Mouse (Mus musculus) T-helper 2 cell (primary cell): ENCODE measurements around the gene Trim2.

Source experiments
- in situ Hi-C: fragments of 300-600 bp; cut with MboI, MseI; formaldehyde crosslinking; loops from one replicate; pipeline ENCODE4 v1.15.1; 2025; ENCODE audit warnings: high pct_unique_total_duplicates

The Trim2 gene

DNA sequence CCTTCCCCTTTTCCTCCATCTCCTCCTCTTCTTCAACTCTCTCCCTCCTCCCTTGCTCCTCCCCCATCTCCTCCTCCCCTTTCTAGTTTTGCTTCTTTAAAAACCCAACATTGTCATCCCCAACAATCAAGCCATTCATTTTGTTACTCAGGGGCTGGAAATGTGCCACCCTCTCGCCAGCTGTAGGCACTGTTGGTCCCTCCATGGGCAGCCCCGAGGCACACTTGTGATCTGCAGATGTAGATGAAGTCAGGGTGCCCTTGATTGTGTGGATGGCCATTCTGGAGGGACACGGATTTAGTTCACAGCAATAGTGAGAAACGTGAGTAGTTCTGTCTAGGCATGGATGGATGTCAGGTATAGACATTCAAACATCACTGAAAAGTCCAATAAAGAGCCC is 17.7 kb downstream of the Trim2 start:
- in situ Hi-C loops = no loop called here

DNA sequence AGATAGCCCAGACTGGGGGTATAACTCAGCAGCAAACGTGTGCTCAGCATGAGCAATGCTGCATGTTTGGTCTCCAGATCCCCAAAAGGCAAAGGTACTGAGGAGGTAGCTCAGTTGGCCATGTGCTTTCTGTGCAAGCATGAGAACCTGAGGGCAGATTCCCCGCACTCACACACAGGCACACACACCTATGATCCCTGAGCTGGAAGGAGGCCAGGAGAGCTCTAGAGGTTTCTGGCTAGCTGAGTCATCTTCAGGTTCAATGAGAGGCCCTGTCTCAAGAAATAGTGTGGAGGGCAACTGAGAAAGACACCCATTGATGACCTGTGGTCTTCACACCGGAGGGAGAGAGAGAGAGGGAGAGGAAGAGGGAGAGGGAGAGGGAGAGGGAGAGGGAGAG is 19.4 kb downstream of the Trim2 start:
- in situ Hi-C loops = no loop called here

DNA sequence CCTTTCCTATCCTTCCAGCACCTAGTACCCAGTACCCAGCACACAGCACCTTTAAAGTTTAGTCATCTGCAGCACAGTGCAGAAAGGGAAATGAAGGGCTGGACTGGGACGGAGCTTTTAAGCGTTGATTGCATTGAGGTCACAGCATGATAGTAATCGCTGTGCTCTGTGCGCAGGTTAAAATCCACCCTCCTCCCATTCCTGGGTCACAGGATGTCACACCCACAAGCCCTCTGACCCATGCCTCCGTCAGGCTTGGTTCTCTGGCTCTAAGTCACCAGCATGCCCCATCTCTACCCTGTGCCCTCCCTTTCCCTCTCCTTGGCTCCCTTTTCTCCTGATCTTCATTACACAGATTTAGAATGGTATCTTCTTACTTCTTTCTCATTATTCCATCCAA is 20.4 kb downstream of the Trim2 start:
- in situ Hi-C loops = no loop called here

- in situ Hi-C loops = no loop called here
Observed at GRCm38 (mm10) chr3:84284796-84285195, 21.9 kb downstream of the Trim2 start.

DNA sequence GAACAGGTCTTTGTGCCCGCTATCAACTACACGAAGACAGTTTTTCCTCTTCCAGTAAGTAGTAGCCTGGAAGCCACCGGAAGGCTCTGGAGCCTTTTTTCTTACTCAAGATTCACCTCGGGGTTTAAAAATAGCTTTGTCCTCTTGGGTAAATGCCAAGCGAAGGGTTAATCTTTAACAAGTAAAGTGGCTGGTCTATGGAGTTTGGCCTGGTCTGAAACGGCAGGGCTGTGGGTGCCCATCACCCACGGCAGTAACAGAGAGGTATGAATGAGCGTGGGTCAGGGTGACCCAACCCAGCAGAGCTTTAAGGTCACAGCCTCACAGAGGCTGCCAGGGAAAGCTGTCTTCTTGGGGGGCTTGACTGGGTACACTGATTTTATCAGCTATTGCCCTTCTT is 23.2 kb downstream of the Trim2 start:
- in situ Hi-C loops = no loop called here

GRCm38 (mm10) chr3:84281936-84282371 is 24.7 kb downstream of the Trim2 start:
- in situ Hi-C loops = no loop called here

GRCm38 (mm10) chr3:84278809-84279208 is 27.9 kb downstream of the Trim2 start:
- in situ Hi-C loops = no loop called here

- in situ Hi-C loops = no loop called here
Observed at GRCm38 (mm10) chr3:84275124-84275523, 31.6 kb downstream of the Trim2 start.

- in situ Hi-C loops = no loop called here
Observed at GRCm38 (mm10) chr3:84272293-84273015, 34.2 kb downstream of the Trim2 start.

DNA sequence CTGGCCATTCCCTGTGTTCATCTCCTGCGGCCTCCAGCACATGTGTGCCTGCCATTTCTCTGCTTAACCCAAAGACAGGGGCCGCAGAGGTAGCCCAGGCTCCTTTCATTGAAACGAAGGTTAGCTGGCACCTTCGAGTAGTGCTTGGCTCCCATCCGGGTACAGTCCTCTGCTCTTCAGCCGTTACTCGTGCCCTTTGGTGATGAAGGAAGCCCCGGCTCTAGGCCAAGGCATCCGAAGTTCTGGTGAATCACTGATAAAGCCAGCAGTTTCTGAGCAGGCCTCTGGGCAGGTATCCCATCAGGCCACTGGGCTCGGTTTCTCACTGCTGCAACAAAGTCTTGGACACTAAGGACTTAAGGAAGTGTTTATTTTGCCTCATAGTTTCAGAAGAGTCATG is 34.9 kb downstream of the Trim2 start:
- in situ Hi-C loops = no loop called here

DNA sequence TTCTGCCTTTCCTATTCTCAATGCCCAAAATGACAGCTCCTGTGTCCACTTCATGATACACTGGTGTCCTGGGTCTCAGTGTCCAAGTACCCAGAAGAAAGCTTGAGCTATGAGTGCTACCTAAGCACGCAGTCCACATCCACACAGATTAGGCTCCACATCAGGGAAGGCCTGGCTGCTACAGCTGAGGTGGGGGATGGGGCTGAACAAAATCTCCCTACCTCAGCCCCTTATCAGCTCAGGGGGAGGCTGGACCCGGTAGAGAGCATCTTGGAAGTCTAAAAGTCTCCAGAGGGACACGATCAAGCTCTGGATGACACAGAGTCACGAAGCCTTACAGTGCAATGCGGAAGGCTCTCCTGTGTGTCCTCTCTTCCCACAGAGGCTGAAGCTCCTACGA is 35.6 kb downstream of the Trim2 start:
- in situ Hi-C loops = no loop called here

- in situ Hi-C loops = no loop called here
Observed at GRCm38 (mm10) chr3:84270624-84270995, 36.1 kb downstream of the Trim2 start.

- in situ Hi-C loops = no loop called here
Observed at GRCm38 (mm10) chr3:84269987-84270623, 36.6 kb downstream of the Trim2 start.

GRCm38 (mm10) chr3:84268434-84268833 is 38.2 kb downstream of the Trim2 start:
- in situ Hi-C loops = no loop called here

GRCm38 (mm10) chr3:84266391-84266931 is 40.2 kb downstream of the Trim2 start:
- in situ Hi-C loops = no loop called here

DNA sequence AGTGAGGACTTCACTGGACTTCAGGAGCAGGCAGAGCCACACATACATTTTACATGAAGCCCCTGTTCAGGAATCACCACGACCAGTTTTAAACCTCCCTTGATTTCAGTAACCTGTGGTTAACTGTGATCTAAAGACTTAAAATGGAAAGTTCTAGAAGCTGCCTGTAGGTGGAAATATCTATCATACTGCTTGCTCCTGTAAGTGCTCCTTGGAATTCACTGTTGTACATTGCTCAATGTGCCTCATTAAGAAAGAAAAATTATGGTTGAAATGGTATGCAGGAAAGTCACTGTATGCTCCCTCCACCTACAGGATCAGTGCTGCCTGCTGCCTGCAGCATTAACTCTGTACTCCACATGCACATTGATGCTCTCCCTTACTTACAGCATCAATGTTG is 41.6 kb downstream of the Trim2 start:
- in situ Hi-C loops = no loop called here

GRCm38 (mm10) chr3:84264395-84264794 is 42.3 kb downstream of the Trim2 start:
- in situ Hi-C loops = no loop called here

GRCm38 (mm10) chr3:84262804-84263203 is 43.9 kb downstream of the Trim2 start:
- in situ Hi-C loops = no loop called here

- in situ Hi-C loops = no loop called here
Observed at GRCm38 (mm10) chr3:84261863-84262262, 44.8 kb downstream of the Trim2 start.

DNA sequence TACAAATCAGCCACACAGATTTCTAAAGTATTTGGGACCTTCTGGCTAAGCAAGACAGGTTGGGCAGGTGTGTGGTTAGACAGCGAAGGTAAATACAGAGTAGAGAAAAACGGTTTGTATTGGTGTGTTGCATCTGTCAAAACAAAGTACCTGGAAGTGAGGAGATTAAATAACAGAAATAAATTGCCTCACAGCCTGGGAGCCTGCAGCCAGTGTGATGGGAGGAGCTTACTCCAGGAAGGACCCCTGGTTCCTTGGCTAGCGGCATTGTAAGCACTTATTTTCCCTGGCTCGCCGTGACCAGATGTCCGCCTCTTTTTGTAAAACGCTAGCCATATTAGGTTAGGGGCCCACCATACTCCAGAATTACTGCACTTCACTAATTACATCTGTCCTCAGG is 45.8 kb downstream of the Trim2 start:
- in situ Hi-C loops = no loop called here

GRCm38 (mm10) chr3:84260024-84260535 is 46.6 kb downstream of the Trim2 start:
- in situ Hi-C loops = no loop called here

- in situ Hi-C loops = no loop called here
Observed at GRCm38 (mm10) chr3:84259281-84260023, 47.2 kb downstream of the Trim2 start.
